Mouse (Mus musculus): ENCODE data around the gene Arih1. TPM values are rescaled to one million over a fixed set of nuclear protein-coding genes. Genes with fewer than 3 reads are reported as not detected.
A peak's percentile ranks its signal among the peaks of the same experiment; 100 is the strongest.

Gene Arih1
- polyA plus RNA-seq, 1 experiment: 160 TPM

- H3K27ac ChIP-seq (ENCODE audit: control insufficient read depth, insufficient read depth, low read depth, low read length): no peak overlapping the region
- H3K36me3 ChIP-seq (ENCODE audit: control insufficient read depth, insufficient read depth, low read length): no peaks in the 10 kb centered on the region
- TF ChIP-seq POLR2A (IDR thresholded peaks at IDR 0.05; ENCODE audit: control insufficient read depth, low read depth, low read length): no peak
- no peak for TF ChIP-seq CTCF (IDR thresholded peaks at IDR 0.05; ENCODE audit: control insufficient read depth, insufficient read depth, insufficient replicate concordance, low read depth, low read length)
- H3K27me3 ChIP-seq (ENCODE audit: control insufficient read depth, insufficient read depth, low read length): no peaks in the 10 kb centered on the region
- H3K4me3 ChIP-seq (ENCODE audit: control insufficient read depth, low read depth, low read length): no peak overlapping the region
- no peaks in the 10 kb centered on the region for H3K4me1 ChIP-seq (ENCODE audit: control insufficient read depth, insufficient read depth, low read length)
Observed at GRCm38 (mm10) chr9:59431626-59432025, 54.8 kb downstream of the Arih1 start.

- H3K36me3 ChIP-seq (ENCODE audit: control insufficient read depth, insufficient read depth, low read length): no peaks in the 10 kb centered on the region
- no peaks in the 10 kb centered on the region for H3K4me1 ChIP-seq (ENCODE audit: control insufficient read depth, insufficient read depth, low read length)
- H3K27ac ChIP-seq (ENCODE audit: control insufficient read depth, insufficient read depth, low read depth, low read length): no peak overlapping the region
- H3K4me3 ChIP-seq (ENCODE audit: control insufficient read depth, low read depth, low read length): no peak overlapping the region
- TF ChIP-seq CTCF (IDR thresholded peaks at IDR 0.05; ENCODE audit: control insufficient read depth, insufficient read depth, insufficient replicate concordance, low read depth, low read length) (no peak), POLR2A (IDR thresholded peaks at IDR 0.05; ENCODE audit: control insufficient read depth, low read depth, low read length) (no peak)
- no peaks in the 10 kb centered on the region for H3K27me3 ChIP-seq (ENCODE audit: control insufficient read depth, insufficient read depth, low read length)
Observed at GRCm38 (mm10) chr9:59420487-59420886, 65.9 kb downstream of the Arih1 start.

- TF ChIP-seq POLR2A (IDR thresholded peaks at IDR 0.05; ENCODE audit: control insufficient read depth, low read depth, low read length): no peak
- no peak for TF ChIP-seq CTCF (IDR thresholded peaks at IDR 0.05; ENCODE audit: control insufficient read depth, insufficient read depth, insufficient replicate concordance, low read depth, low read length)
Observed at GRCm38 (mm10) chr9:59407271-59407670, 79.1 kb downstream of the Arih1 start.

GRCm38 (mm10) chr9:59389086-59389485 lies 97.3 kb downstream of the Arih1 start:
- TF ChIP-seq POLR2A (IDR thresholded peaks at IDR 0.05; ENCODE audit: control insufficient read depth, low read depth, low read length): no peak
- TF ChIP-seq CTCF (IDR thresholded peaks at IDR 0.05; ENCODE audit: control insufficient read depth, insufficient read depth, insufficient replicate concordance, low read depth, low read length): no peak
- no peaks in the 10 kb centered on the region for H3K36me3 ChIP-seq (ENCODE audit: control insufficient read depth, insufficient read depth, low read length)
- H3K4me1 ChIP-seq (ENCODE audit: control insufficient read depth, insufficient read depth, low read length): no peaks in the 10 kb centered on the region
- H3K27ac ChIP-seq (ENCODE audit: control insufficient read depth, insufficient read depth, low read depth, low read length): no peak overlapping the region
- H3K27me3 ChIP-seq (ENCODE audit: control insufficient read depth, insufficient read depth, low read length): no peaks in the 10 kb centered on the region
- no peak overlapping the region for H3K4me3 ChIP-seq (ENCODE audit: control insufficient read depth, low read depth, low read length)

More at GRCm38 (mm10) chr9:59407271-59407670, 79.1 kb downstream of the Arih1 start:
- H3K4me1 ChIP-seq (ENCODE audit: control insufficient read depth, insufficient read depth, low read length): no peaks in the 10 kb centered on the region
- no peak overlapping the region for H3K27ac ChIP-seq (ENCODE audit: control insufficient read depth, insufficient read depth, low read depth, low read length)
- no peaks in the 10 kb centered on the region for H3K36me3 ChIP-seq (ENCODE audit: control insufficient read depth, insufficient read depth, low read length)
- no peak overlapping the region for H3K4me3 ChIP-seq (ENCODE audit: control insufficient read depth, low read depth, low read length)
- H3K27me3 ChIP-seq (ENCODE audit: control insufficient read depth, insufficient read depth, low read length): no peaks in the 10 kb centered on the region

- Histone ChIP-seq H3K27me3 (ENCODE audit: control insufficient read depth, insufficient read depth, low read length) (no peaks in the 10 kb centered on the region), H3K4me3 (ENCODE audit: control insufficient read depth, low read depth, low read length) (no peak overlapping the region)
- no peak for TF ChIP-seq CTCF (IDR thresholded peaks at IDR 0.05; ENCODE audit: control insufficient read depth, insufficient read depth, insufficient replicate concordance, low read depth, low read length)
Observed at GRCm38 (mm10) chr9:59388311-59388710, 98.1 kb downstream of the Arih1 start.

GRCm38 (mm10) chr9:59387461-59387860 lies 99.0 kb downstream of the Arih1 start:
- H3K4me3 ChIP-seq (ENCODE audit: control insufficient read depth, low read depth, low read length): no peak overlapping the region
- H3K36me3 ChIP-seq (ENCODE audit: control insufficient read depth, insufficient read depth, low read length): no peaks in the 10 kb centered on the region
- H3K27me3 ChIP-seq (ENCODE audit: control insufficient read depth, insufficient read depth, low read length): no peaks in the 10 kb centered on the region
- H3K27ac ChIP-seq (ENCODE audit: control insufficient read depth, insufficient read depth, low read depth, low read length): no peak overlapping the region
- TF ChIP-seq CTCF (IDR thresholded peaks at IDR 0.05; ENCODE audit: control insufficient read depth, insufficient read depth, insufficient replicate concordance, low read depth, low read length) (no peak), POLR2A (IDR thresholded peaks at IDR 0.05; ENCODE audit: control insufficient read depth, low read depth, low read length) (no peak)
- no peaks in the 10 kb centered on the region for H3K4me1 ChIP-seq (ENCODE audit: control insufficient read depth, insufficient read depth, low read length)

More at GRCm38 (mm10) chr9:59388311-59388710, 98.1 kb downstream of the Arih1 start:
- no peak overlapping the region for H3K27ac ChIP-seq (ENCODE audit: control insufficient read depth, insufficient read depth, low read depth, low read length)
- no peaks in the 10 kb centered on the region for H3K4me1 ChIP-seq (ENCODE audit: control insufficient read depth, insufficient read depth, low read length)
- H3K36me3 ChIP-seq (ENCODE audit: control insufficient read depth, insufficient read depth, low read length): no peaks in the 10 kb centered on the region

- peak overlapping the region; percentile 72 for H3K4me3 ChIP-seq (ENCODE audit: control insufficient read depth, low read depth, low read length)
- peaks cover 7% of the 10 kb centered on the region for H3K4me1 ChIP-seq (ENCODE audit: control insufficient read depth, insufficient read depth, low read length)
- no peaks in the 10 kb centered on the region for H3K36me3 ChIP-seq (ENCODE audit: control insufficient read depth, insufficient read depth, low read length)
- no peak for TF ChIP-seq CTCF (IDR thresholded peaks at IDR 0.05; ENCODE audit: control insufficient read depth, insufficient read depth, insufficient replicate concordance, low read depth, low read length)
- no peak for TF ChIP-seq POLR2A (IDR thresholded peaks at IDR 0.05; ENCODE audit: control insufficient read depth, low read depth, low read length)
- H3K27ac ChIP-seq (ENCODE audit: control insufficient read depth, insufficient read depth, low read depth, low read length): 0 out of 2 replicates have a peak overlapping the region, but pooled peaks have one; percentile 43
- H3K27me3 ChIP-seq (ENCODE audit: control insufficient read depth, insufficient read depth, low read length): no peaks in the 10 kb centered on the region
Observed at GRCm38 (mm10) chr9:59375626-59376025, 110.8 kb downstream of the Arih1 start.

GRCm38 (mm10) chr9:59369646-59370045 lies 116.8 kb downstream of the Arih1 start:
- Histone ChIP-seq H3K27ac (ENCODE audit: control insufficient read depth, insufficient read depth, low read depth, low read length) (no peak overlapping the region), H3K4me1 (ENCODE audit: control insufficient read depth, insufficient read depth, low read length) (peaks cover 2% of the 10 kb centered on the region), H3K27me3 (ENCODE audit: control insufficient read depth, insufficient read depth, low read length) (no peaks in the 10 kb centered on the region), H3K36me3 (ENCODE audit: control insufficient read depth, insufficient read depth, low read length) (no peaks in the 10 kb centered on the region), H3K4me3 (ENCODE audit: control insufficient read depth, low read depth, low read length) (no peak overlapping the region)
- TF ChIP-seq CTCF (IDR thresholded peaks at IDR 0.05; ENCODE audit: control insufficient read depth, insufficient read depth, insufficient replicate concordance, low read depth, low read length): no peak
- no peak for TF ChIP-seq POLR2A (IDR thresholded peaks at IDR 0.05; ENCODE audit: control insufficient read depth, low read depth, low read length)
